Mouse (Mus musculus) lung, postnatal 0 days (tissue): Measurements from ENCODE around the gene Slc25a54.

Source experiments
- CTCF ChIP-seq: IDR thresholded peaks from 2 replicates; pipeline ENCODE4 v1.5.1; 2016; ENCODE audit warnings: antibody characterized with exemption, mild to moderate bottlenecking
- EP300 ChIP-seq: IDR thresholded peaks from 2 replicates; pipeline ENCODE4 v1.6.1; 2016; ENCODE audit warnings: antibody characterized with exemption, mild to moderate bottlenecking, control low read depth

- TF ChIP-seq CTCF (no peak), EP300 (no peak)
Observed at GRCm38 (mm10) chr3:109129768-109130167, 49.5 kb downstream of the Slc25a54 start.
